Mouse (Mus musculus) CD4-positive, CD25-positive, alpha-beta regulatory T cell, adult 9 weeks (primary cell): ENCODE data around the gene Gm21913. TPM values are rescaled to one million over a fixed set of nuclear protein-coding genes. Genes with fewer than 3 reads are reported as not detected.

Source experiments
- polyA plus RNA-seq: library from polyadenylated mRNA; unstranded; fragments of 100-300 nt; shearing (Covaris generic); gene quantifications from one replicate; pipeline ENCODE4 v1.2.1, GENCODE M21; 2017

The Gm21913 gene
- polyA plus RNA-seq = not detected

DNA sequence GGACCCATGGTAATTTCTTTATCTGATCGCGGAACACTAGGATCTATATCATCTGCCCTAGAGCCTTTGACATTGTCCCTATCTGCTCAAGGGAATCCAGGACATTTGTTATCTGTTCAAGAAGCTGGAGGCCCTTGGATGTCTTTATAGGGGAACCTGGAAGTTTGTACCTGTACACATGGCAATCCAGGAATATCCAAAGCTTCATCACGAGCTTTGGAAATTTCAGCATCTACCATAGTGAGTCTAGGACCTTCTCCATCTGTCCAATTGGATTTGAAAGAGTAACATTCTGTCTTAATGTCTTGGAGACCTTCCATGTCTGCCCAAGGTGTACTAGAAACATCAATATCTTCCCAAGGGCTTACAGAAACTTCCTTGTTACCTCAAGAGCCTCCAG, at the start of gene Gm21913:
Gene Gm21913, plus strand, starts transcription at position 301 of the 400 bp plus-strand sequence.

Other genes starting within 250 kb of the Gm21913 start
- gene Gm29110, start 153.4 kb upstream of the Gm21913 start, polyA plus RNA-seq = not detected